Mouse (Mus musculus) CD4-positive helper T cell, adult 2 months (primary cell): ENCODE results near the gene Cic.
"Not testable (repeated sequence)": the region's sequence is repeated elsewhere in the genome, so short reads cannot be mapped to it uniquely, and the experiment has no call there.

Experiments used
- DNase-seq: peaks from one replicate; pipeline ENCODE4 v3.0.0-alpha.2; 2012; ENCODE audit warnings: low read depth, missing footprints, low spot score

The Cic gene

DNA sequence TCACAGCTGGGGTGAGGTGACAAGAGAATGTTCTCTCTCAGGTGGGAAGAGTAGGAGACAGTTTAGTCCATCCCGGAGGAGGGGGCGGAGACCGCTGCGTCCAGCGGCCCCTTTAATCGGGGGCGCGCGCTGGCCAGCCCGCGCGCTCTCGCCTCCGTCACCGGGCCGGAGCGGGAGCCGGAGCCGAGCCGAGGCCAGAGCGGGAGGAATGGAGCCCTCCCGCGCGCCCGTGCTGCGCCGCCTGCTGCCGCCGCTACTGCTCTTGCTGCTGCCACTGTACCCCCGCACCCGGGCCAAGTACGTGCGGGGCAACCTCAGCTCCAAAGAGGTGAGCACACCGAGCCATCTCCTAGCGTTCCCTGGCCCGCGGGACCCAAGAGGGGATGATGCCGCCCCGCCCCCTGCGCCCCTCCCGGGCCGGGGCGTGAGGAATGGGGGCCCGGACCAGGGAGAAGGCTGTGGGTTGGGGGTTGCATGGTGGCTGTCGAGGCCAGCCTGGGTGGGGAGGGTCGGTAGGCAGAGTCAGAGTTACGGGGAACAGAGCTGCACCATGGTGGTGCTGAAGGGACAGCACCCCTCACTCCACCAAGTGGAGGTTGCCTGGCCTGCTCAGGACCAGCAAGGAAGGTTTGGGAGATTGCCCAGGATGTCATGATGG lies 38.6 kb downstream of the Cic start, which contains the start of gene Tmem145:
Gene Tmem145, plus strand, starts transcription at position 151 of the 658 bp plus-strand sequence.
- peak; percentile 43 for DNase-seq

DNA sequence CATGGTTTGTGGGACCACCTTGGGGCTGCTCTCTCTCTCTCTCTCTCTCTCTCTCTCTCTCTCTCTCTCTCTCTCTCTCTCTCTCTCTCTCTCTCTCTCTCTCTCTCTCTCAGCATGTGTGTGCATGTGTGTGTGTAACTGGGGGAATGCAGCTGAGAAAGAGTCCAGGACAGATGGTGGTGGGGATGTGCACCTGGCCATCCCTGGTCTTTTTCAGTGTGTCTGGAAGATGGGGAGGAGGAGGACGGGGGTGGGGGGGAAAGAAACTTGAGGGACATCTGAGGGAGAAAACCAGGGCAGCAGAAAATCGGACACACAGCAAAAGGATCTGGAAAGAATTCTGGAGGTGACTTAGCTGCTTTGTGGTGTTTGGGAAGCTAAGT lies 39.1 kb downstream of the Cic start:
- no peak for DNase-seq

DNA sequence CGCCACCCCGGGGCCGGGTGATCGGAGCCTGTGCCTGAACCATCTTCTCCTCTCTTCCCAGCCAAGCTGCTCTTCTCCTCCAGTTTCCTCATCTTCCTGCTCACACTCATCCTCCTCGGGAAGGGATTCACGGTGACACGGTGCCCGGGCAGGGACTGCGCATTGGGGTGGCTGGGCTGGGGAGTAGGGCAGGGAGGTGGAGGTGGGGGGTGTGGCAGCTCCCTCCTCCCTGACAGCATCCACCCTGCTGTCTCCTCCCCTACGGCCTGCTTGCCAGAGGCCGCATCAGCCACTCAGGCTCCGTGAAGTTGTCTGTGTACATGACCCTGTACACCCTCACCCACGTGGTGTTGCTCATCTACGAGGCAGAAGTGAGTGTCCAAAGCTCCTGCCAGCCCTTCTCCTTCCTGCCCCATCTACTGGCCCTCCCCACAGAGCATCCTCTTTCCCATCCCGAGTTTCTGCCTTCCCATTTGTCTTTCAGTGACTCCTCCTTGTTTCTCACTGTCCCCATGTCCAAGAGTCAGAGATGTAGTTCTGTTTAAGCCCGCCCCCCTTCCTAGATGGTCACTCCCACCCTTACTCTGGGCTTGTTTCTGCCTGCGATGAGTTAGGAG lies 41.3 kb downstream of the Cic start:
- DNase-seq: no peak

DNA sequence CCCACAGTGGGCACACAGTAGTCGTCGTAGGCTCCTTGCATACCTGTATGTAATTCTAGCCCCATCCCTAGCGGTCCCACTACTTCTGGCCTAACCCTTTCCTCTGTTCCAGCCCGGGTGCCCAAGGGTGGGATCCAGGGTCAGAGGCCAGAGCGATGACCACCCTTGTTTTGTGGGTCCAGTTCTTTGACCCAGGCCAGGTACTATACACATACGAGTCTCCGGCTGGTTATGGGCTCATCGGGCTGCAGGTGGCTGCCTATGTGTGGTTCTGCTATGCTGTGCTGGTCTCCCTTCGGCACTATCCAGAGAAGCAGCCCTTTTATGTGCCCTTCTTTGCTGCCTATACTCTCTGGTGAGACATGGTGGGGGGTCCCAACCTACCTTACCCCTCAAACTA lies 41.9 kb downstream of the Cic start:
- no peak for DNase-seq

DNA sequence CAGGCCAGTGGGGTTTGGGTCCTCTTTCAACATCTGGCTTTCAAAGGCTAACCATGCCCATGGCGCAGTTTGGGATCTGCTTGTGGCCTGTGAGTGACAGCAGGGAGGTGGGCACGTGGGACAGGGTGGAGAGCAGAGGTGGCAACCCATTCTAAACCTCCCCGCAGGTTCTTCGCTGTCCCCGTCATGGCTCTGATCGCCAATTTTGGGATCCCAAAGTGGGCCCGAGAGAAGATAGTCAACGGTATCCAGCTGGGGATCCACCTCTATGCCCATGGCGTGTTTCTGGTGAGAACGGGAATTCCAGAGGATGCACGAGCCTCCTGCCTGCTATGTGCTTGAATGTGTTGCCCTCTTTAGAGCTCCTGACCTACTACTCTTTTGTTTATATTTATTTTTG lies 43.7 kb downstream of the Cic start:
- no peak for DNase-seq

DNA sequence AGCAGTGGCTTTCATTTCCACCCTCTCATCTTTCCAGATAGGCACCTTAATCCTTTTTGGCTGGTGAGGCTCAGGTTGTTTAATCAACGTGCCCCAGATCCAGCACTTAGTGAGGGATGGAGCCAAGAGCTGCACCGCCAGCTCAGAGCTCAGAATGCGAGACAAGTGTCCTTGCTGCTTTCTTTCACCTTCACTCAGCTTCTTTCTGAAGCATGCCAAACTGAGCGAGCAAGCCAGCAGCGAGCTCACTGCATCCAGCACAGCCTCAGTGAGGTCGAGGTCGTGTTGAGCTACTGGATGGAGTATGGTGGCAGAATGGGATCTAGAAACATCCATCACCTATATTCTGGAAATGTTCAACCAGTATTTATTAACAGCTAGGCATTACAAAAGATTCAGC lies 45.8 kb downstream of the Cic start:
- DNase-seq: no peak

DNA sequence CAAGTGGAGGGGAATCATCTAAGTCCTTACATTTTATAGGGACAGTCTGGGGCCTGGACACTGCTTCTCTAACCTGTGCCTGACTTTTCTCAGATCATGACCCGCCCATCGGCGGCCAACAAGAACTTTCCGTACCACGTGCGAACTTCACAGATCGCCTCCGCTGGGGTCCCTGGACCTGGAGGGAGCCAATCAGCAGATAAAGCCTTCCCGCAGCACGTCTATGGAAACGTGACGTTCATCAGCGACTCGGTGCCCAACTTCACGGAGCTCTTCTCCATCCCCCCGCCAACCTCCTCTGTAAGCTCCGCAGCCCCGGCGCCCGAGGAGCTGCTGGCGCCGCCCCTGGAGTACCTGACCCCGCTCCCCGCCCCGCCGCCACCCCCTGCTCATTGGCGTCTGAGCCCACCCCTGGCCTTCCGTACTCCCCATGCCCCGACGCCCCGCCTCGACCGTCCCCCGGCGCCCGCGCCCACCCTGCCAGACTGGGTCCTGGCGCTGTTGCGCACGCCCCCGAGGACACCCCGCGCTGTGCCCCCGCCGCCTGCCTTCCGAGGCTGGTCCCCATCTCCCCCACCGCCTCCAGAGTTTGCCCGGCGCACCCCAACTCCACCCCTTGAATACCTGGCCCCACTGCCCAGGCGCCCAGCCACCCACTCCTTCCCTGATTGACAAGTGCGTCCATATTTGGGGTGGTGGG lies 47.3 kb downstream of the Cic start:
- DNase-seq: no peak

DNA sequence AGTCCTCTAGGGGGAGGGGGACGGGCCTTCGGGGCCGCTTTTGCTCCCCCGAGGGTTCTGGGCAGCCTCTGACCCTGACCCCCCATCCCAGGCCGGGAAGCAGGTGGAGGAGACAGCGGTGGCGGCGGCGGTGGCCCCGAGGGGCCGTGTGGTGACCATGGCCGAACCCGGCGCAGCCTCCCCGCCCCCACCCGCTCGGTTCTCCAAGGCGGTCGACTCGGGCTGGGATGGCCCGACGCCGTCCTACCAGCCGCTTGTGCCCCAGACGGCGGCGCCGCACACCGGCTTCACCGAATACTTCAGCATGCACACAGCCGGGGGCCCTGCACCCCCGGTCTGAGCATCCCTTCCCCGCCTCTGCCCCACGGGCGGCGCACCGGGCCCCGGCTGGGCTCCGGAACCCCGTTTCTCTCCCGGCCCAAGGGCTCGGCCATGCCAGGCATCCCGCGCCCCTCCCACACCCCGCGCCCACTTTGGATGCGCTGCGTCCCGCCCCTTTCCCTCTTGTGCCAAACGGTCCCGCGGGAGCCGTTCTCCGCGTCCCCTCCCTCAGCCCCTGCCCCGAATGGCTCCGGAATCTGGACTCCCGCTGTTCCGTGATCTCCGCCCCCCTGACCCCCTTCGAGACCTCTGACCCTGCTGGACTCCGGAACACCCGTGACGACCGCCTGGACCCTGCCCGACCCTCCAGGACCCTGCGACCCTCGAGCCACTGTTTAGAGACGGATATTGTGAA lies 48.0 kb downstream of the Cic start:
- peak; percentile 21 for DNase-seq

DNA sequence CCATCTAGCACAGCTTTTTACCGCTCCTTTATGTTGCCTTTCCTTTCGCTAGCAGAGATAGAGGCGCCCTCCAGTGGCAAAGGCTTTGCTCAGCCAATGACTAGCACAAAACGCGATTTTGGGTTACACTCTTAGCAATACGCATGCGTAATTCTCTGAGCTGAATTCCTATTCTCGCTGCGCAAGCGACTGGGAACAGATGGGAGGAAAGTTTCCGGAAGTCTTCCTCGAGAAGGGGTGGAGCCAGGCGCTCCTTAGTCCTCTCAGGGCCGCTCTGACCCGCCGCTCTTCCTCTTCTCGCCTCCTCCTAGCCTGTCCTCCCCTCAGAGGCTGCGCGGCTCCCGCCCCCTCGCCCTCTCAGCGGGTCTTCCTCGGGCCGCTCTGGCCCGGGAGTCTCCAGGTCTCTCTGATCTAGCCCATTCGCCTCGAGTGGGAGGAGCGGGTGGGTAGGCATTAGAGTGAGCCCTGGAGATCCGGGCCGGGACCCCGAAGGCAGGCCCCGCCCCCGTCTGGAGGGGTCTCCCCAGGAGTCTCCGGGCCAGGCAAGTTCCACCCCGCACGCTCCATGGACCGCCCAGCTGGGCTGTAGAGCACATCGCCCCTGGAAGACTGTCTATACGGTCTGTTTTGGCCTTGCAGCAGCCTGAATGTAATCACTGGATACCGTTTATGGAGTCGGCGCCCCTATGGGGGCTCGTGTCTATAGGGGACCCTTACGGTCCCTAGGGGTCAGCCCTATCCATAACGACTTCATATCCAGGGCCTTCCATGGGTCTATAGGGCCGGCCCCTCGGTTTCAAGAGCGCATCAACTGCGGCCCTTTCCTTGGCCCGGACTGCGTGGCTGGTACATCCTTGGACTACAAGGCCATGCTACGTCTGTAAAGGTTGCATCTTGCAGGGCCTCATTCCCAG lies 49.3 kb downstream of the Cic start, which contains the start of gene Megf8:
Gene Megf8, plus strand, starts transcription at position 633 of the 914 bp plus-strand sequence.
- DNase-seq: peak; percentile 89

DNA sequence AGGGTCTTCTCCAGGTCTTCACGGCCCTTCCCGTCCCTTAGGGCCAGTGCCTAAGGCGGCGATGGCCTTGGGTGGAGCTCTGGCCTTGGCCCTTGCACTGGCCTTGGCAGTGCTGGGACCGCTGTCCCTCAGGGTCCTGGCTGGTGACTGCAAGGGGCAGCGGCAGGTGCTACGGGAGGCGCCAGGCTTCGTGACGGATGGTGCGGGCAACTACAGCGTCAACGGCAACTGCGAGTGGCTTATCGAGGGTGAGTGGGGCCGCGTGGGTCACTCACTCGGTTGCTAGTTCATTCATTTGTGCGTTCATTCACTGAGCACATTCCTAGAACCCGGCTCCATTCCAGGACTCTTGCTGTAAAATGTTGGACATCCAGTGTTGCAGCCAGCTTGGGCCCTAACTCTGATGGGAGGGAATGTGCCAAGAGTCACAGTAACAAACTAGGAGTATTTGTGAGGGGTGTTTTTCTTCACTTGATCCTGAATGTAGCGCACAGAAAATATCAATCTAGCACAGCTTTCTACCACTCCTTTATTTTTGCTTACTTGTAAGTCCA lies 50.0 kb downstream of the Cic start:
- no peak for DNase-seq

DNA sequence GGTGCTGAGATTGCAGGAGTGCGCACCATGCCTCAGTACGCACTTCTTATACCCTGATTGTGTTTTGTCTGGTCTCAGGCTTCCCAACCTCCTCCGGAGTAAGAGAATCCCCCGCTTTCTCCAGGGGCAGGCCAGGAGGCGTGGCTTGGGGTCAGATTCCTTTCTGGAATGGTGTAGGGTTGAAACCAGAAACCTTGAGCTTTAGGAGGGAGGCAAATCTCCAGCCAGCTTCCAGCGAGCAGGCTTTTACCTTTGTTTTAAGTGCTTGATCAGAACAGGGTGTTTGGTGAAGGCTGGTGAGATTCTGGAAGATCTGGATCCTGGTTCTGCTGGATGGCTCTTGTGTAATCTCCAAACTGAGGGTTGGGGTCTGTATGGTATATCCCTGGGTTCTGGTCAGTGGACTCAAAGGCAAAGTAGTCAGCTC lies 54.6 kb downstream of the Cic start:
- DNase-seq: no peak

DNA sequence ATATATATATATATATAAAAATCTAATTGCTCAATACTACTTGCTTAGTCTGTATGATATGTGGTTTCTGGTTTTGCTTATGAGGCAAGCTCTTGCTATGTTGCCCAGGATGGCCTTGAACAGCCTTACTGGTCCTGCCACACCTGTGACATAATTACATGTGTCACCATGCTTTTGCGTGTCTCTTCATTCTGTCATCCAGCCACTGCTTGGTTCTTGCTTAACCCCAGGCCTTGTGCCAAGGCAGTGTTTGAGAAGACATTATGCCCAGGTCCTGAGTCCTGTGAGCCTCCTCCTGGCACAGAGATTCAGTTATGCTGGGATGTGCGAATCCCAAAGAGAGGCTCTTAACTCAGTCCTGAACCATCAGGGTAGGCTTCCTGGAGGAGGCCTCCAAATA lies 55.7 kb downstream of the Cic start:
- DNase-seq: no peak

DNA sequence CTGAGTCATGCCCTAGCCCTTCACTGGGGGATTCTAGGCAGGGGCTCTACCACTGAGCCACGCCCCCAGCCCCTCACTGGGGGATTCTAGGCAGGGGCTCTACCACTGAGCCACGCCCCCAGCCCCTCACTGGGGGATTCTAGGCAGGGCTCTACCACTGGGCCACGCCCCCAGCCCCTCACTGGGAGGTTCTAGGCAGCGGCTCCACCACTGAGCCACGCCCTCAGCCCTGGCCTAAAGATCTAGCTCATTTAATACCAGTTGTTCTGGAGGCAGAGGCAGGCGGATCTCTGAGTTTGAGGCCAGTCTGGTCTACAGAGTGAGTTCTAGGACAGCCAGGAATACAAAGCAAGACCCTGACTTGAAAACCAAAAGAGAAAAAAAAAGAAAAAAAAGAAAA lies 57.9 kb downstream of the Cic start:
- DNase-seq: not testable (repeated sequence)

DNA sequence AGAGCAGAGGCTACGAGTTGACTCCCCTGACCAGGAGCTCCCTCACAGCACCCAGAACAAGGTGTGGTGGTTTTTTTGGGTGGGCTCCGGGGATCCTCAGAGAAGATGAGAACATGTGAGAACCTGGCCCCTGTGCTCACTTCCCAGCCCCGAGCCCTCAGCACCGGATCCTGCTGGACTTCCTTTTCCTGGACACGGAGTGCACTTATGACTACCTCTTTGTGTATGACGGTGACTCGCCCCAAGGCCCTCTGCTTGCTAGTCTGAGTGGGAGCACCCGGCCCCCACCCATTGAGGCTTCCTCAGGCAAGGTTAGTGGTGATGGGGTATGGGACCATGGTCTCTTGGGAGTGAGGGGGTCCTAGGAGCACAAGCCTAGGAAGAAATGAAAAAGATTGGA lies 58.7 kb downstream of the Cic start:
- no peak for DNase-seq

DNA sequence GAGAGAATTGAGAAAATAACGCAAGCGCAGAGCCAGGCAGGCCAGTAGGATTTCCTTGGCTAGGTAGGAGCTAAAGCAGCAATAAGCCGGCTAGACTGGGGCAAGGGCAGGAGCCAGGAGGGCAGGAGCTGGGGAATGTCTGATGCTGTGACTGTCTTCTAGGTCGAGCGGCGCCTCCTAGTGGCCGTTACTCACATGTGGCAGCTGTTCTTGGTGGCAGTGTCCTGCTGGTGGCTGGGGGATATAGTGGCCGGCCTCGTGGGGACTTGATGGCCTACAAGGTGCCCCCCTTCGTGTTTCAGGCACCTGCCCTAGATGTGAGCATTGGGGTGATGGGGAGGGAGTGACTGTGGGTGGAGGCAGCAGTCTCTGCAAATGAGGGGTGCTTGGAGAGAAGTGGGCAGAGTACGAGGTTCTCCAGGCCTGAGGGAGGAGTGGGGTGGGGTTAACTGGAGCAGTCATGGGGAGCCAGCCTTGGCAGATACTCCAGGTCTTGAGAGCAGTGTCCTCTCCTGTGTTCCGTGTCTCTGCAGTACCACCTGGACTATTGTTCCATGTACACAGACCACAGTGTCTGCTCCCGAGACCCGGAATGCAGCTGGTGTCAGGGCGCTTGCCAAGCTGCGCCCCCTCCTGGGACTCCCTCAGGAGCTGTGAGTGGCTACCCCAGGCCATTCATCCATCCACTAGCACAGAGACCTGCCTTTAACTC lies 66.2 kb downstream of the Cic start:
- DNase-seq: peak; percentile 74

DNA sequence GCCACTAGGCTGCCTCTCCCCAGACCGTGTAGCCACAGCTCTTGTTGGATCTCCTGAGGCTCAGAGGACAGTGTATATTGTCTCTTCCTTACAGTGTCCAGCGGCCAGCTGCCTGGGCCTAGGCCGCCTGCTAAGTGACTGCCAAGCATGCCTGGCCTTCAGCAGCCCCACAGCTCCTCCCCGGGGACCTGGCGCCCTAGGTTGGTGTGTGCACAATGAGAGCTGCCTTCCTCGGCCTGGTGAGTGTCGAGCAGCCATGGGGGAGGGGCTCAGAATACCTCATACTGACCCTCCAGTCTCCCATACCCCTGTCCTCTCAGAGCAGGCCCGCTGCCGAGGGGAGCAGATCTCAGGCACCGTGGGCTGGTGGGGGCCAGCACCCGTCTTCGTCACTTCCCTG lies 67.0 kb downstream of the Cic start:
- no peak for DNase-seq

DNA sequence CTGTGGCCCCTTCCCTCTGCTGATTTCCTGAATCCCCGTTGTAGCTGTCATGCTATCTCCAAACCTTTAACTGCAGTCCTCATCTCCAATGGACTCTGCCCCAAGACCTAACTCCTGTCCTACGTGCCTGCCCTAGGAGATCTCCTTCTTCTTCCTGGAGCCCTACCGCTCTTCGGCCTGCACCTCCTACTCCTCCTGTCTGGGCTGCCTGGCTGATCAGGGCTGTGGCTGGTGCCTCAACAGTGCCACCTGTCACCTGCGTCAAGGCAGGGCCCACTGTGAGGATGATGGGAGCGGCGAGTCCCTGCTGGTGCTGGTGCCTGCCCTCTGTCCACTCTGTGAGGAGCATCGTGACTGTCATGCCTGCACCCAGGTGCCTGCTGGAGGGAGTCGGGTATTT lies 71.8 kb downstream of the Cic start:
- DNase-seq: no peak

DNA sequence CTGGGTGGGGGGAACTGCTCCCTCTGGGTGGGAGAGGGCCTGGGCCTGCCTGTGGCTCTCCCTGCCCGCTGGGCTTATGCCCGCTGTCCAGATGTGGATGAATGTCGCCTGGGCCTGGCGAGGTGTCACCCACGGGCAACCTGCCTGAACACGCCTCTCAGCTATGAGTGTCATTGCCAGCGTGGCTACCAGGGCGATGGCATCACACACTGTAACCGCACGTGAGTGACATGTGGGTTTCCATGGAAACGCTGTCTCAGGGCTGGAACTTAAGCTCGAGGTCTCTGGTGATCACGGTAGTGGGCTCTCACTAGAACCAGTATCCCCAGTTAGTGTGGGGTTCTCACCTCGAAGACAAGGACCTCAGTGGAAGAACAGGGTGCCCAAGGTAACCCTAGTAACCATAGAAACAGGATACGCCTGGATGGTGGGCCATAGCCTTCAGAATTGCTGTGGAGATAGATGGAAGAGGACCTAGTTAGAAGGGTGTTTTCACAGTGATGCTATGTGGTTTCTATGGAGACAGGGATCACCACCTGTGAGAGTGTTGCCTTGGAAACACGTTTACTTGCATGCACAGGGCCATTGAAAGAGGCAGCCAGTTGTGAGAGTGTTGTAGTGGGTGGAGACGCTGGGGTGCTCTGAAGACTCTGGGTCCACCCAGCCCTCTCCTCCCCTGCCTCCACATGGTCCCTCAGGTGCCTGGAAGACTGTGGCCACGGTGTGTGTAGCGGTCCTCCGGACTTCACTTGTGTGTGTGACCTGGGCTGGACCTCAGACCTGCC lies 73.7 kb downstream of the Cic start:
- no peak for DNase-seq
